Mouse (Mus musculus) limb, embryonic 10.5 days (tissue): ENCODE results near the gene Mrps36. TPM values are rescaled to one million over a fixed set of nuclear protein-coding genes. Genes with fewer than 3 reads are reported as not detected.
"Not testable (repeated sequence)": the region's sequence is repeated elsewhere in the genome, so short reads cannot be mapped to it uniquely, and the experiment has no call there.

Experiments used
- DNase-seq: peaks from one replicate; pipeline ENCODE4 v3.0.0-alpha.2; 2017; ENCODE audit warnings: low spot score
- H3K27ac ChIP-seq: fragments of 300-500 bp; sonication (generic); 2 replicates; pipeline ENCODE4 v1.5.1; 2016; ENCODE audit warnings: mild to moderate bottlenecking
- H3K27me3 ChIP-seq: fragments of 300-500 bp; sonication (generic); 2 replicates; pipeline ENCODE4 v1.6.1; 2016; ENCODE audit warnings: low read depth, mild to moderate bottlenecking; ENCODE audit not compliant: poor library complexity, severe bottlenecking
- H3K36me3 ChIP-seq: fragments of 300-500 bp; sonication (generic); 2 replicates; pipeline ENCODE4 v1.6.1; 2016; ENCODE audit warnings: mild to moderate bottlenecking, moderate library complexity
- H3K4me1 ChIP-seq: fragments of 300-500 bp; sonication (generic); 2 replicates; pipeline ENCODE4 v1.6.1; 2016
- H3K4me3 ChIP-seq: fragments of 300-500 bp; sonication (generic); 2 replicates; pipeline ENCODE4 v1.5.1; 2016; ENCODE audit warnings: mild to moderate bottlenecking, moderate library complexity
- H3K9me3 ChIP-seq: fragments of 300-500 bp; sonication (generic); replicated peaks from 2 replicates; pipeline ENCODE4 v1.6.1; 2016; ENCODE audit warnings: mild to moderate bottlenecking
- WGBS: fragments of 180-500 bp; shearing (Covaris S2); methylation state at CpG from one replicate; pipeline ENCODE4 v1.1.7; 2016; 5-methylcytosine and 5-hydroxymethylcytosine counted together
- polyA plus RNA-seq: library from polyadenylated mRNA; unstranded; fragments of >200 nt; fragmentation: Nextera tagmentation; extraction: Ambion mirVana; gene quantifications from 2 replicates; pipeline ENCODE4 v1.2.1, GENCODE M21; 2016

Gene Mrps36
- polyA plus RNA-seq, 1 experiment from 2014 or later: 97.0 TPM

DNA sequence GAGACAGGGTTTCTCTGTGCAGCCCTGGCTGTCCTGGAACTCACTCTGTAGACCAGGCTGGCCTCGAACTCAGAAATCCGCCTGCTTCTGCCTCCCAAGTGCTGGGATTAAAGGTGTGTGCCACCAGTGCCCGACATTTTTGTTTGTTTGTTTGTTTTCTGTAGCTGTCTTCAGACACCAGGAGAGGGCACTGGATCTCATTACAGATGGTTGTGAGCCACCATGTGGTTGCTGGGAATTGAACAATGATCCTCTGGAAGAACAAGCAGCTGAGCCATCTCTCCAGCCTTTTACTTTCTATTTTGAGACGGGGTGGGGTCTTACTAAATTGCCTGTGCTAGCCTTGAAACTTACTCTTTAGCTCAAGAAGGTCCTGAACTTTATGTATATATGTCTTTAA, 15.9 kb downstream of the Mrps36 start:
- H3K36me3 ChIP-seq: peaks cover 57% of the 10 kb centered on the region
- not testable (repeated sequence) for H3K9me3 ChIP-seq, H3K4me1 ChIP-seq, H3K27me3 ChIP-seq, H3K27ac ChIP-seq, DNase-seq
- H3K4me3 ChIP-seq: peak overlapping the region; percentile 93; the same call in 1 of the 2 replicates
- WGBS: 95% methylated on average over 4 of the region's 4 CpGs

DNA sequence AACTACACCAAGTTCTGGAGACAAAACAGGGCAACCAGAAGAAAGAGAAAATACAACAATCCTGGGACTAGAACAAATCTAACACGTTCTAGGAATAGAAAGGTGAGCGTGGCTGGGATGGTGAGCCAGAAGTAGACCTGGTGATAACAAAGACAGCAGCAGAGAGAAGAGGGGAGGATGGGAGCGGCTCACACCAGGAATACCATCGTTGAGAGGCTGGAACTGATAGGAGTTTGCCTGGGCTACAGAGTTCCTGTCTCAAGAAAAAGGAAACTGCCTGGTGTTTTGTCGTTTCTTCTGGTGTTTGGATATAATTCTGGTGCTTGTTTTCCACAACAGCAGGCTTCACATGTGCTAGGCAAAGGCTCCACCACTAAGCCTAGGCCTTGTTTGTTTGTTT, 16.4 kb downstream of the Mrps36 start:
- Histone ChIP-seq H3K27ac (no peak overlapping the region), H3K4me1 (peaks cover 7% of the 10 kb centered on the region), H3K9me3 (no peaks in the 10 kb centered on the region), H3K27me3 (no peaks in the 10 kb centered on the region), H3K4me3 (no peak overlapping the region), H3K36me3 (peaks cover 61% of the 10 kb centered on the region)
- DNase-seq: no peak
- WGBS: 95% methylated on average over 5 of the region's 5 CpGs

DNA sequence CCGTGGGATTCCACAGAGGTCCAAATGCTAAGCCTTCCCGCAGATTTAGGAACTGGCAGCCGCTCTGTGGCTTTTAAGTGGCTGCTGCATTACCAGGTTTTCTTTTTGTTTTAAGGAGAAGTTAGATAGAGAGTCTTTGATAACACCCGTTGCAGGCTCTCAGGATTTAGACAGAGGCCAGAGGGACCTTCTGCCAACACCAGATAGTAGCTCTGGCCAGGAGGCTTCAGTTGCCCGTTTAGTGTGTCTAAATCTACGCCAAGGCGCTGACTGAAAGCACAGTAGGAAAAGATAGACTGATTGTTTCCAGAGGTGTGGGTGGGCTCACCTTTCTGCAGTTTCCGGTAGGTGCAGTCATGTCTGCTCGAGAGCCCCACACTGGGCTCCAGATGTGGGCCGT, 19.3 kb downstream of the Mrps36 start:
- H3K27me3 ChIP-seq: no peaks in the 10 kb centered on the region
- H3K36me3 ChIP-seq: peaks cover 89% of the 10 kb centered on the region
- 88% methylated on average over 10 of the region's 10 CpGs for WGBS
- no peaks in the 10 kb centered on the region for H3K9me3 ChIP-seq
- peaks cover 7% of the 10 kb centered on the region for H3K4me1 ChIP-seq
- H3K27ac ChIP-seq: no peak overlapping the region
- DNase-seq: no peak
- no peak overlapping the region for H3K4me3 ChIP-seq

DNA sequence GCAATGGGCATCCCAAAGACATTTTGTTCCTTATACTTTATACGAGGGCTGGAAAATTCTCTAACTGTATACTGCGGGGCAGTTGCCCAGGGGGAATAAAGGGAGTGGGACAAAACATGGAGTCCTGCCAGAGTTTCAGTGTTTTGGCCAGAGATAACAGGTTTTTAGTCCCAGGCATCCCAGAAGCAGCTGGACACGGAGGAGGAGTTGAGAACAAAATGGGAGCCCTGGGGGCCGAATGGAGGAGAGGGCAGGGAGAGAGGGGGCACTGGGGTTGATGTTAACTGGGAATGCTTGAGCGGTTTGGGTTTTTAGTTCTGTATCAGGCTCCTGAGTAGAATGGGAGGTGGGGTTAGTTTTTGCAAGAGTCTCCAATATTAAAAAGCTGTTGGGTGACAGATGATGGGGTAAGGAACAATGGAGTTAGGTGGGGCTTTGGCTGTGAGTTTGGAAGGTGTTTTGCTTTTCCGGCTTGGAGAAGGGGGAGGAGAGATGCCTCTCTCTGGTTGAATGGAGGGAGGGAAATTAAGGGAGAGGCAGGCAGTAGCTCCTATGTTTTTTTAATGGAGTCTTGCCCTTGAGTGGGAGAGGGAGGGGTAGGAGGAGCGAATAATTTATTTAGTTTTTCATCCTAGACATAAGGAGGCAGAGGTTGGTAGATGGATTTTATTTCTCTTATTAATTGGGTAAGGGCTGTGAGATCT, 20.3 kb downstream of the Mrps36 start:
- WGBS: 91% methylated on average over 7 of the region's 7 CpGs
- H3K36me3 ChIP-seq: peaks cover 96% of the 10 kb centered on the region

DNA sequence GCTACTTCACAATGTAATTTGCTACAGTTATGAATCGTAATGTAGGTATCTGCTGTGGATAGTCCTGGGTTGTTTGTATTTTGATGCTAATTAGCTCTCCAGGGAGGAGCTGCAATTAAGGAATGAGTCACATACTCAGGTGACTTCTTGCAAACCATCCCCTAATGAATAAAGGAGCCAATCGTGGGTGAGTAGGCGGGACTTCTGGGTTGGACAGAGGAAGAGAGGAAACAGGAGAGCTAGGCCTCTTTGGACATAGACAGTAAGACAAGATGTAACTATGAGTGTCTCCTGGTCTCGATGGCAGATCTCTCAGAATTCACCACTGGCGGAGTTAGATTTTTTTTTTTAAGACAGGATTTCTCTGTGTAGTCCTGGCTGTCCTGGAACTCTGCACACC, 22.8 kb downstream of the Mrps36 start:
- no peaks in the 10 kb centered on the region for H3K4me1 ChIP-seq
- no peak overlapping the region for H3K27ac ChIP-seq
- no peak overlapping the region for H3K4me3 ChIP-seq
- 90% methylated on average over 5 of the region's 5 CpGs for WGBS
- no peaks in the 10 kb centered on the region for H3K27me3 ChIP-seq
- no peaks in the 10 kb centered on the region for H3K9me3 ChIP-seq
- no peak for DNase-seq
- H3K36me3 ChIP-seq: peaks cover 96% of the 10 kb centered on the region

More for the DNA sequence above, 20.3 kb downstream of the Mrps36 start:
- Histone ChIP-seq H3K27me3 (no peaks in the 10 kb centered on the region), H3K4me3 (no peak overlapping the region), H3K27ac (no peak overlapping the region), H3K9me3 (no peaks in the 10 kb centered on the region), H3K4me1 (peaks cover 4% of the 10 kb centered on the region)
- no peak for DNase-seq

DNA sequence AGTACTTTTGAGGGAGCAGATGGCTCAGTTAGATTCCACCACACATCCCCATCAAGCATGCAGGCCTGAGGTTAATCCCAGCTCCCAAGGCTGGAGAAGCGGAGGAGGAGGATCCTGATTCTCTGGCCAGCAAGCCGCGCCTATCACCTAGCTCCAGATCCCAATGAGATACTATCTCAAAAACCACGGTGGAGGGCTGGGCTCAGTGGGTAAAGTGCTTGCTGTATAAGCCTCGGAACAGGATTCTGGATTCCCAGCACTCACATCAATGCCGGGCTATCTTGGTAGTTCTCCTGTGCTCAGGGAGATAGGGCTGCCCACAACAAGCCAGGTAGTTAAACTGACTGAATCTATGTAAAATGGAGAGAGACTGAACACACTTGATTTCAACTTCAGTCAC, 29.0 kb downstream of the Mrps36 start:
- no peak for DNase-seq
- H3K9me3 ChIP-seq: no peaks in the 10 kb centered on the region
- H3K4me1 ChIP-seq: no peaks in the 10 kb centered on the region
- peaks cover 100% of the 10 kb centered on the region for H3K36me3 ChIP-seq
- no peaks in the 10 kb centered on the region for H3K27me3 ChIP-seq
- no peak overlapping the region for H3K4me3 ChIP-seq
- H3K27ac ChIP-seq: no peak overlapping the region
- 92% methylated on average over 6 of the region's 6 CpGs for WGBS

DNA sequence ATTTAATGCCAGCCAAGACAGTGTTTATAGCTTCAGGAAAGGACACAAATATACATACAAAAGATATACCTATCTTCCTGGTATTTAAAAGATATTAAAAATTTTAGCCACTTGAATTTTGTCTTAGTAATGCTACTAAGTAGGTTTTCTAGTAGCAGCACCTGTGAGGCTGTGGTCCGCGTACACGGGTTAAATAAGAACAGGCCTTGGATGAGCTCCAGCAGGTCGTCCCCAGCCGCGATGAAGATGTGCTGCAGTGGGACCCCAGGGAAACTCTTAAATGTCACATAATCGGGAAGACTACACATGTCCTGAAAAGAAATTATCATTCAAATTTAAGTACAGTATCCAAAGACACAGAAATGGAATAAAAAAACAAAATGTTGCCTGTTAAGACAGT, 38.3 kb downstream of the Mrps36 start:
- 96% methylated on average over 7 of the region's 7 CpGs for WGBS
- Histone ChIP-seq H3K27ac (no peak overlapping the region), H3K4me1 (no peaks in the 10 kb centered on the region), H3K27me3 (no peaks in the 10 kb centered on the region), H3K4me3 (no peak overlapping the region), H3K9me3 (no peaks in the 10 kb centered on the region), H3K36me3 (peaks cover 98% of the 10 kb centered on the region)
- DNase-seq: no peak

DNA sequence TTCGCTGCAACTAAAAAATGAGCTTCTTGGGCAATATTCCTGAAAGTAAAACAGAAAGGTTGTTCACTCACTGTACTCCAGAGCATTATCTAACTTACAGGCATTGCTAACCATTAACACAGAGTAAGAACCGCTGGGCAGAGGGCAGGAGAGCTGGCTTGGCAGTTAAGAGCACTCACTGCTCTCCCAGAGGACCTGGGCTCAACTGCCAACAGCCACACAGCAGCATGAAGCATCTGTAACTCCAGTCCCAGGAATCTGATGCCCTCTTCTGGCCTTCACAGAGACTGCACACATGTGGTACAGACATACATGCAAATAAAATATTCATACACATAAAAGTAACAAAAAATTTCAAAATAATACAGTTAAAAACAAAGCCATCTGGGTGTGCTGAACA, 41.0 kb downstream of the Mrps36 start:
- Histone ChIP-seq H3K27ac (no peak overlapping the region), H3K4me3 (no peak overlapping the region), H3K9me3 (no peaks in the 10 kb centered on the region), H3K4me1 (no peaks in the 10 kb centered on the region), H3K27me3 (no peaks in the 10 kb centered on the region), H3K36me3 (peaks cover 98% of the 10 kb centered on the region)
- WGBS: 98% methylated on average over 2 of the region's 2 CpGs
- no peak for DNase-seq

DNA sequence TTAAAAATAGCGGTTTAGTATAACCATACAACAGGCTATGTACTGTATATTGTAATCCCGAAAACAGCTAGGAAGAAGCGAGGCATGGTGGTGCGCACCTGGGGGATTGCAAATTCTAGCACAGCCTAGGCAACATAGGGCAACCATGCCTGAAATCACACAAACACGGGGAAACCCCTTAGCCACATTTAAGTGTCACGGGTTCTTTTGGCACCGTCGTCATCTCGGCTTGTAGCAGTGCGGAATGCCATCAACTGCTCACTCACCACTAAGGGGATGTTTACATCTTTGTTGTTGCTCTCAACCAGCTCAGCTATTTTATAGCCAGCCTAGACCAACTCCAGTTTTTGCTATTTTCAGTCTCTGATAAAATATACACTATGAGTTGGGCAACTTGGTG, 45.6 kb downstream of the Mrps36 start:
- peaks cover 85% of the 10 kb centered on the region for H3K36me3 ChIP-seq
- no peaks in the 10 kb centered on the region for H3K9me3 ChIP-seq
- WGBS: 96% methylated on average over 10 of the region's 10 CpGs
- H3K27me3 ChIP-seq: no peaks in the 10 kb centered on the region
- no peaks in the 10 kb centered on the region for H3K4me1 ChIP-seq
- H3K27ac ChIP-seq: no peak overlapping the region
- H3K4me3 ChIP-seq: no peak overlapping the region
- no peak for DNase-seq

DNA sequence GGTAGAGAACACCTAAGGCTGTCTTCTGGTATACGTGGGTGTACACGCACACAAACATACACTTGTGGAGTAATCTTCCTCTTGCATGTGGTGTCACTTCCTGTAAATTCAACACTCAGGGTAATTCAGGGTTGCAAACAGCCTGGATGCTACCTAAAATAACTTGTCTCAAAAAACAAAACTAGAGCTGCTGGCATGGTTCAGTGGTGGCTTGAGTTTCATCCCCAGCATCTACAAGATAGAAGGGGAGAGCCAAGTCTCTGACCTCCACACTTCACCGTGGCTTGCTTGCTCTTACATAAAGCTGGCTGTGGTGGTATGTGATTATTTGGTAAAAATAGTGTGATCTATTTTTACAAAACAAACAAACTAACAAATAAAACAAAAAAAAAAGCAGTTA, 46.9 kb downstream of the Mrps36 start:
- Histone ChIP-seq H3K9me3 (no peaks in the 10 kb centered on the region), H3K27ac (no peak overlapping the region), H3K36me3 (peaks cover 72% of the 10 kb centered on the region), H3K4me3 (no peak overlapping the region), H3K4me1 (no peaks in the 10 kb centered on the region), H3K27me3 (no peaks in the 10 kb centered on the region)
- 97% methylated on average over 3 of the region's 3 CpGs for WGBS
- DNase-seq: no peak

DNA sequence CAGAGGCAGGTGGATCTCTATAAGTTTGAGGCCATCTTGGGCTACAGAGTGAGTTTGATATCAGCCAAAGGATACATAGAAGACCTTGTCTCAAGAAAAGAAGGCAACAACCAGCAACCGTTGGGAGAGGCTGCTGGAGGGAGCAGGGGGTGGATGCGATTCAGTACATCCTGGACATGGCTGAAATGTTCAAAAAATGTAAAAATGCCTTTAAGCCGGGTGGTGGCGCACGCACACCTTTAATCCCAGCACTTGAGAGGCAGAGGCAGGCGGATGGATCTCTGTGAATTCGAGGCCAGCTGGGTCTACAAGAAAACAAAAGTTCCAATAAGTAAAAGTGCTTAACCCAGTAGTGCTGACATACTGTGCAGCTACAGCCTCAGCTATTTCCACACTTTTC, 56.9 kb downstream of the Mrps36 start:
- Histone ChIP-seq H3K36me3 (no peaks in the 10 kb centered on the region; the same call in 1 of the 2 replicates), H3K27me3 (no peaks in the 10 kb centered on the region), H3K4me1 (no peaks in the 10 kb centered on the region), H3K9me3 (no peaks in the 10 kb centered on the region), H3K27ac (no peak overlapping the region), H3K4me3 (no peak overlapping the region)
- DNase-seq: no peak
- 63% methylated on average over 7 of the region's 7 CpGs for WGBS
